Mouse (Mus musculus) hematopoietic stem cell, adult 5-6 weeks (primary cell): ENCODE data around the gene Klhl36. TPM values are rescaled to one million over a fixed set of nuclear protein-coding genes. Genes with fewer than 3 reads are reported as not detected.
"Not testable (repeated sequence)": the region's sequence is repeated elsewhere in the genome, so short reads cannot be mapped to it uniquely, and the experiment has no call there.

Experiments used
- ATAC-seq, 2 experiments: fragments of 125-278 bp in 1 of 2; replicated peaks in 1 of 2; 2 replicates each; pipeline ENCODE4 v1.8.0; 2016 to 2017; ENCODE audit warnings: inconsistent platforms in 2 of 2, mild to moderate bottlenecking in 2 of 2, moderate number of reproducible peaks in 2 of 2, low read depth in 1 of 2, moderate TSS enrichment in 1 of 2; ENCODE audit not compliant: low FRiP score in 2 of 2, poor library complexity in 2 of 2, severe bottlenecking in 2 of 2, insufficient read depth in 1 of 2, low TSS enrichment in 1 of 2
- total RNA-seq: library from RNA; stranded (forward); fragments of 172-1452, 232-1000 nt; gene quantifications from 2 replicates; pipeline ENCODE4 v1.2.3, GENCODE M21; 2017

Gene Klhl36
- total RNA-seq, 1 experiment from 2014 or later: 8.1 TPM

DNA sequence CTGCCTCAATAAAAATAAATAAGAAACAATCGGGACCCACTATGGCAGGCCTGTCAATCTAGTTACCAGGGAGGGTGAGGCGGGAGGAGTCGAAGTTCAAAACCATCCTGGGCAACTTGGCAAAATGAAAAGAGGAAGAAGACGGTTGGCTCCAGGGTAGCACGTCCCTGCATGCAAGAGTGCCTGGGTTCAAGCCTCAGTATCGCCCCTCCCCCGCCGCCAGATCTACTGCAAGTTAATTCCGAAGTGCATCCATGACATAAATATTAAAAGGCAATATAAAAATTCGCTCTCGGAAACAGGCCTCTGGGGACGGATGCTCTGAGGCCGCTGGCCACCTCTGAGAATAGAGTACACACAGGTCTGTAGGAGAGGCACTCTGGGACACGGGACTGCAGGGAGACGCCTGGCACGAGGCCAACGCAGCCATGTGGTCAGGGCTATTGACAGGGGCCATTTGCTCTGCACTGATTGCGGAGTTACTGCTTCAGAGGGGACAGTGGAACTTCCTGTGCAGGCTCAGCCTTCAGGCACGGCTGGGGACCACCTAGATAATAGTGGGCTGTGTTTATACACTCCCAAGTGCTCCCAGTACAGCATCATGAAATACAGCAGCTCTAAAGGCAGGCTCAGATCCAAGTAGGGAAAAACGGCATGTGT, 30.6 kb upstream of the Klhl36 start:
- no peak; a peak in 1 of 4 replicates for ATAC-seq

- ATAC-seq: no peak
These were observed 29.9 kb upstream of the Klhl36 start for GRCm38 (mm10) chr8:119832101-119832617.

GRCm38 (mm10) chr8:119832931-119833330, 29.1 kb upstream of the Klhl36 start:
- no peak for ATAC-seq

DNA sequence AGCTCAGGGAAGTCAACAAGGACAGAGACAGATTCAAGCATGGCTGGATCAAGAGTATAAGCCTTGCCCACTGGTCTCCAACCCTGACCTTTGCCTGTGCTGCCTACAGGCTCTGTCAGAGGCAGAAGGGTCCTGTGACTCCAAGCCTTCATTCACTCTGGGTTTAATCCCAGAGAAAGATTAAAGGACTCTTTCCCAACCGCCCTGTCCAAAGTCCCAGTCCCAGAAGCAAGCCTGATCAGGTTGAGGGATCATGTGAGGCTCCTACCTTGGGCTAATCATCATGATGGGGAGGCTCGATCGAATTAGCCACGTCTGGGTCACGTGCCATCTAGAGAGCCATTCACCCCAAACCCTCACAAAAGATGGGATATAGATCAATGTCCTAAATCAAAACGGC, 27.4 kb upstream of the Klhl36 start:
- ATAC-seq: no peak

DNA sequence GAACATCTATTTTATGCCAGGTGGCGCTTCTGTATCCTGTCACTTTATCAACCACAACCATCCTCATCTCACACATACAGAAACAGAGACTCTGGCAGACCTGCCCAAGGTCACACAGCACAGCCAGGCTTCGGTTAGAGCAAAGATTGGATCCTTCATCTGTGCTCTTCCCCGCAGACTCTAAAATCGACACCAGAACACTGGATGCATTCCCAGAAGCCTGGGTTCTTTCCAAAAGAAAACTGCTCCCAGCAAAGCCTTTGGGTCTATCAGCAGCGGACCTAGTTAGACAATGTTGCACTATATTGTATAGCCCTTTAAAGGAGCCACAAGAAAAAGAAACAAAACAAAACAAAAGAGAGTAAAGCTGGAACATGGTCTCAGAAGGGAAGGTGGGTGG, 26.8 kb upstream of the Klhl36 start:
- no peak for ATAC-seq

- no peak for ATAC-seq
These were observed 25.2 kb upstream of the Klhl36 start for GRCm38 (mm10) chr8:119836831-119837230.

DNA sequence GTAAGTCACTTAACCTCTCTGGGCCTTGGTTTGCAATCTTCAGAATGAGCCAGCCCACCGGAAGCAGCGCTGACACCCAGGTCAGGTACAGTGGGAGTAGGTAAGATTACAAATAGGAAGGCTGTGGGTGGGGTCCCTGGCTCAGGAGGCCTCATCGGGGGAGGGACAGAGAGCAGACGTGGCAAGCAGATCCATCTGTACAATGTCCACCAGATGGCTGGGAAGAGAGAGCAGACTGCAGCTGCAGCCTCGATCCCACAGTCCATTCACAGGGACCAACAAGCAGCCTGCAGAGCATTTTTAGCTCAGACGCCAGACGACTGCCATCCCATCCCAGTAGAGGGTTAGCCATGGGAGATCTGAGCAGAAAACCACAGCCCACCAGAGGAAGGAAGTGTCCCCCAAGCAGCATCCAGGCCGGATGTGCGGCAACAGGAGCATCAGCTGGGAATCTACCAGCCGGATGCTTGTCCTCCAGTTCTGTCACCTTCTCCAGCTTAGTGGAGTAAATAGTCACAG, 24.5 kb upstream of the Klhl36 start:
- peak in 1 of 2 experiments; percentile 27; a peak in 2 of 4 replicates for ATAC-seq

- no peak; a peak in 1 of 4 replicates for ATAC-seq
These were observed 23.7 kb upstream of the Klhl36 start for GRCm38 (mm10) chr8:119838100-119838982.

- no peak for ATAC-seq
These were observed 23.1 kb upstream of the Klhl36 start for GRCm38 (mm10) chr8:119838983-119839340.

DNA sequence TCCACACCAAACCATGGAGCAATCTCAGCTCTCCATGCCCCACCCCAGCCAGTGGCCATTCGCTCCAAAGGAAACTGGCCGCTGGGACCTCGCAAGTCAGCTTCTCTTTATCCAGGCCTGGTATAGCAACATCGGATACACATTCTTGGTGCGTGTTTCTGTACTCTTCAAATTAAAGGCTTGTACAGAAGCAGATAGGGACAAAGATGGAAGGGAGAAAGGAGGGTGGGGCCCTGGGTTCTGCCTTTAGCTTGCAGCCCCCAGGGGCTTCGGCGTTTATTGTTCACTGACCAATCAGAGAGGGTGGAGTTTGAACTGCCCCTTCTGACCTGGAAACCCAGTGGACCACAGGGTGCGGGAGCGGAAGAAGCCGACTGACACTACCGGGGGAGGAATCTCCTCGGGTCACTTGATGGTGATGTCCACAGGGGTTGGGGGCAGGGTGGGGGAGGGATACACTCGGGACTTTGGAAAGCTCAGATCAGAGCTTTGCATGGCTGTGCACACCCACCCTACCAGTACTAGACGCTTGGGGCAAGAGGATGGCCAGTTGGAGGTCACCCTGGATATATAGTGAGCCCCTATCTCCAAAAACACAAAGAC, 22.5 kb upstream of the Klhl36 start:
- no peak for ATAC-seq

- peak; percentile 84 to 87 for ATAC-seq
These were observed 21.7 kb upstream of the Klhl36 start, which contains the start of gene Cotl1 for GRCm38 (mm10) chr8:119840275-119840808. Gene Cotl1 (minus strand): TSS chr8:119840544.

GRCm38 (mm10) chr8:119840905-119841411, 21.1 kb upstream of the Klhl36 start:
- no peak for ATAC-seq

DNA sequence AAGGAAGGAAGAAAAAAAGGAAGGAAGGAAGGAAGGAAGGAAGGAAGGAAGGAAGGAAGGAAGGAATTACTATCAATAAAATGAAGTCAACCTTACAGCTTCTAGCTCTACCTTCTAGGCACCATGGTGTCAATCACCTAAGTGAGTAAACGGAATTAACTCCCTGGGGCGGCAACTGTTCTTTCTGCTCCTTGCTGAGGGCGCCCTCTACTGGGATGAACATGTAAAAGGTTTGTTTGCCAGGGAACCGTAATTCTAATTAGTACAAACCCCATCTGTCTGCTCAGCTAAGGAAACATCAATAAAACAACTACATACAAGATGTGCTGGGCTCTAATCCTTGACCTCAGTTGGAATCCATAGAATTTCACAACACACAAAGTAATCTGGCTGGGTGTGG, 18.6 kb upstream of the Klhl36 start:
- ATAC-seq: peak; percentile 26 to 63; a peak in 2 of 4 replicates

- ATAC-seq: no peak
These were observed 17.5 kb upstream of the Klhl36 start for GRCm38 (mm10) chr8:119844577-119844976.

- ATAC-seq: not testable (repeated sequence)
These were observed 16.3 kb upstream of the Klhl36 start for GRCm38 (mm10) chr8:119845741-119846140.

GRCm38 (mm10) chr8:119847232-119847922, 14.7 kb upstream of the Klhl36 start:
- no peak for ATAC-seq

- ATAC-seq: no peak
These were observed 8.5 kb upstream of the Klhl36 start for GRCm38 (mm10) chr8:119853521-119853920.
